ENCODE assay signal across 9 mouse cellular contexts in genomic region chr3:20002786-20003185, GRCm38 (mm10). TPM values are rescaled to one million over a fixed set of nuclear protein-coding genes. Genes with fewer than 3 reads are reported as not detected.
DNase-seq lines count a peak whose midpoint lies in the region; TF ChIP-seq lines count a peak whose summit lies in the region.
"Had no signal": no experiment of that assay in that cellular context is flagged by ENCODE, and none has a peak within 500 bp of the region (broad histone marks: within the 10 kb centered on the region; RNA-seq: fewer than 3 reads in every experiment).

No protein-coding gene starts in this region.

- peak; percentile 64 for TF ChIP-seq CTCF in gastrocnemius, adult 2 months (IDR thresholded peaks at IDR 0.05)

- no peak overlapping the region for H3K4me3 ChIP-seq in gastrocnemius, adult 2 months
- H3K4me3 ChIP-seq: midbrain, embryonic 10.5 days had no signal

- H3K27ac ChIP-seq in gastrocnemius, adult 2 months = no peak overlapping the region
- H3K27ac ChIP-seq: midbrain, embryonic 10.5 days had no signal

- intact Hi-C loops in gastrocnemius, adult 2 months (cut with DNase I) = loop anchor here (2.0 kb wide), 1 partner anchor 98 kb away; no protein-coding TSS in a partner anchor
- intact Hi-C loops in heart, postnatal 36 days (cut with DNase I) = loop anchor here (1.0 to 5.0 kb wide), 2 partner anchors 98 to 195 kb away; no protein-coding TSS in a partner anchor
- intact Hi-C loops in left cerebral cortex, postnatal 14 days (cut with DNase I) = loop anchor here (10.0 kb wide), 1 partner anchor 98 kb away; no protein-coding TSS in a partner anchor

- peak; percentile 30 for DNase-seq in gastrocnemius, adult 2 months
- no peak for DNase-seq in gastrocnemius, adult 8-10 months (ENCODE audit: low spot score in 2 of 2)
- DNase-seq in spleen, postnatal 36 days (ENCODE audit: low spot score in 2 of 2) = peak; percentile 22 to 25
- DNase-seq in spleen, postnatal 14 days (ENCODE audit: low spot score in 2 of 2) = no peak
- peak; percentile 27 to 36 for DNase-seq in heart, postnatal 36 days
- DNase-seq in thymus, postnatal 4 days = peak; percentile 45
- DNase-seq in frontal cortex, postnatal 25 days (ENCODE audit: low spot score in 2 of 2) = no peak
- DNase-seq in left cerebral cortex, postnatal 14 days (ENCODE audit: low spot score in 2 of 2) = no peak

RNA-seq across cellular contexts. Expression of gene Hps3, which starts 32.3 kb away (rescaled TPM):
- total RNA-seq in gastrocnemius, adult 2 months (2021) = 1 to 10 TPM; 4.1 to 4.2 TPM
- total RNA-seq in gastrocnemius, adult 8-10 months (2022) = 1 to 10 TPM; 3.1 to 4.1 (median 3.8) TPM
- 1 to 10 TPM; 7.6 to 8.7 TPM for total RNA-seq in heart, postnatal 36 days (2021)
- 10 to 100 TPM; 16.2 to 17.4 TPM for total RNA-seq in left cerebral cortex, postnatal 14 days (2021)

RNA-seq across cellular contexts. Expression of gene Cp, which starts 45.9 kb away (rescaled TPM):
- total RNA-seq in gastrocnemius, adult 2 months (2021) = 1 to 10 TPM; 5.7 to 7.2 TPM
- total RNA-seq in gastrocnemius, adult 8-10 months (2022) = 1 to 10 TPM; 2.8 to 5.4 (median 4.3) TPM
- 10 to 100 TPM; 31.6 to 39.3 TPM for total RNA-seq in heart, postnatal 36 days (2021)
- 10 to 100 TPM in 1 of 2 experiments, 1 to 10 TPM in 1; 8.2 to 10.1 TPM for total RNA-seq in left cerebral cortex, postnatal 14 days (2021)

RNA-seq across cellular contexts. Expression of gene Hltf, which starts 54.8 kb away (rescaled TPM):
- total RNA-seq in gastrocnemius, adult 2 months (2021) = 1 to 10 TPM; 2.7 to 4.4 TPM
- total RNA-seq in gastrocnemius, adult 8-10 months (2022) = 1 to 10 TPM; 1.3 to 2.4 (median 2.2) TPM
- 10 to 100 TPM; 13.5 to 14.7 TPM for total RNA-seq in heart, postnatal 36 days (2021)
- 10 to 100 TPM; 16.7 TPM for total RNA-seq in left cerebral cortex, postnatal 14 days (2021)

Comparison
In these comparisons a context has a peak if more than half of its experiments do, and no peak if none do; other contexts are left out.
1. DNase-seq: peak in gastrocnemius, adult 2 months (single experiment), spleen, postnatal 36 days (2 of 2), heart, postnatal 36 days (2 of 2) and thymus, postnatal 4 days (single experiment); none in gastrocnemius, adult 8-10 months (0 of 2), spleen, postnatal 14 days (0 of 2), frontal cortex, postnatal 25 days (0 of 2) and left cerebral cortex, postnatal 14 days (0 of 2).